Mouse (Mus musculus) liver, postnatal 0 days (tissue): ENCODE results near the gene Flrt1.

ENCODE experiments used
- CTCF ChIP-seq: sonication (generic); IDR thresholded peaks from 2 replicates; pipeline ENCODE4 v1.5.1; 2016; ENCODE audit warnings: antibody characterized with exemption, low read depth
- EP300 ChIP-seq: IDR thresholded peaks from 2 replicates; pipeline ENCODE4 v1.6.1; 2016; ENCODE audit warnings: antibody characterized with exemption, low read depth, mild to moderate bottlenecking

GRCm38 (mm10) chr19:7148096-7148495, 42.6 kb upstream of the Flrt1 start:
- TF ChIP-seq CTCF (no peak), EP300 (no peak)
